Mouse (Mus musculus) midbrain, embryonic 10.5 days (tissue): ENCODE measurements around the gene Tcf15. TPM values are rescaled to one million over a fixed set of nuclear protein-coding genes. Genes with fewer than 3 reads are reported as not detected.

ENCODE experiments used
- DNase-seq: peaks from one replicate; pipeline ENCODE4 v3.0.0-alpha.2; 2017; ENCODE audit warnings: low spot score
- H3K27ac ChIP-seq: fragments of 300-500 bp; sonication (generic); replicated peaks from 2 replicates; pipeline ENCODE4 v1.5.1; 2016; ENCODE audit warnings: mild to moderate bottlenecking
- H3K27me3 ChIP-seq: fragments of 300-500 bp; sonication (generic); 2 replicates; pipeline ENCODE4 v1.6.1; 2016; ENCODE audit warnings: low read depth, mild to moderate bottlenecking; ENCODE audit not compliant: poor library complexity, severe bottlenecking
- H3K36me3 ChIP-seq: fragments of 300-500 bp; sonication (generic); 2 replicates; pipeline ENCODE4 v1.6.1; 2016; ENCODE audit warnings: mild to moderate bottlenecking, moderate library complexity
- H3K4me1 ChIP-seq: fragments of 300-500 bp; sonication (generic); 2 replicates; pipeline ENCODE4 v1.6.1; 2016
- H3K4me3 ChIP-seq: fragments of 300-500 bp; sonication (generic); 2 replicates; pipeline ENCODE4 v1.5.1; 2016; ENCODE audit warnings: mild to moderate bottlenecking, moderate library complexity
- H3K9me3 ChIP-seq: fragments of 300-500 bp; sonication (generic); replicated peaks from 2 replicates; pipeline ENCODE4 v1.6.1; 2016; ENCODE audit warnings: mild to moderate bottlenecking
- WGBS: fragments of 180-500 bp; shearing (Covaris S2); methylation state at CpG from one replicate; pipeline ENCODE4 v1.1.7; 2016; 5-methylcytosine and 5-hydroxymethylcytosine counted together
- polyA plus RNA-seq: library from polyadenylated mRNA; unstranded; fragments of >200 nt; fragmentation: Nextera tagmentation; extraction: Ambion mirVana; gene quantifications from 2 replicates; pipeline ENCODE4 v1.2.1, GENCODE M21; 2016

Tcf15 gene
- polyA plus RNA-seq, 1 experiment from 2014 or later = 3.0 TPM

DNA sequence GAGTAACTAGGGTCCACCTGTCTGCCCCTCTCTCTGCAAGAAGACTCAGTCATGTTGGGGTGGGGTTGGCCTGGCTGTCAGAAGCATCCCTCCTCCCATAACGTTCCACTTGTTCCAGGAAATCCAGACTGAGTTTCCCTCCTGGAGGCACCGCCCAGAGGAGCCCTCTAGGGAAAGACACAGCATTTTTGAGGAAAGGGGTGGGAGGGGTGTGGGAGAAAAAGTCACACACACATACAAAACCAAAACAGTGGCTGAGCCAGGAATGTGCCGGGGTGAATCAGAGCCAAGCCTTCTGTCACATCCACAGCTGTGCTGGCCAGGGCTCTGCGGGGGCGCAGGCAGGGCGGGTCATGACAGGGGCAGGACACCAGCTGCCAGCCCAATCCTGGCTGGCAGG is 37.0 kb downstream of the Tcf15 start:
- peaks cover 17% of the 10 kb centered on the region for H3K27me3 ChIP-seq
- DNase-seq = no peak
- WGBS = 77% methylated on average over 6 of the region's 6 CpGs
- H3K36me3 ChIP-seq = no peaks in the 10 kb centered on the region
- no peak overlapping the region for H3K4me3 ChIP-seq
- peaks cover 17% of the 10 kb centered on the region for H3K4me1 ChIP-seq
- no peaks in the 10 kb centered on the region for H3K9me3 ChIP-seq
- peak overlapping the region; percentile 49; the same call in 1 of the 2 replicates for H3K27ac ChIP-seq

GRCm38 (mm10) chr2:152187132-152187531 is 43.8 kb downstream of the Tcf15 start:
- H3K36me3 ChIP-seq = no peaks in the 10 kb centered on the region
- H3K4me3 ChIP-seq = no peak overlapping the region
- peaks cover 12% of the 10 kb centered on the region for H3K4me1 ChIP-seq
- no peaks in the 10 kb centered on the region for H3K27me3 ChIP-seq
- WGBS = 79% methylated on average over 5 of the region's 5 CpGs
- no peak overlapping the region for H3K27ac ChIP-seq
- H3K9me3 ChIP-seq = no peaks in the 10 kb centered on the region
- DNase-seq = no peak

- Histone ChIP-seq H3K4me1 (peaks cover 12% of the 10 kb centered on the region), H3K27ac (peak overlapping the region; percentile 28; the same call in 1 of the 2 replicates), H3K36me3 (no peaks in the 10 kb centered on the region), H3K9me3 (no peaks in the 10 kb centered on the region), H3K27me3 (no peaks in the 10 kb centered on the region), H3K4me3 (no peak overlapping the region)
- WGBS = 76% methylated on average over 7 of the region's 7 CpGs
- DNase-seq = no peak
These were observed 45.9 kb downstream of the Tcf15 start for GRCm38 (mm10) chr2:152189213-152189612.

DNA sequence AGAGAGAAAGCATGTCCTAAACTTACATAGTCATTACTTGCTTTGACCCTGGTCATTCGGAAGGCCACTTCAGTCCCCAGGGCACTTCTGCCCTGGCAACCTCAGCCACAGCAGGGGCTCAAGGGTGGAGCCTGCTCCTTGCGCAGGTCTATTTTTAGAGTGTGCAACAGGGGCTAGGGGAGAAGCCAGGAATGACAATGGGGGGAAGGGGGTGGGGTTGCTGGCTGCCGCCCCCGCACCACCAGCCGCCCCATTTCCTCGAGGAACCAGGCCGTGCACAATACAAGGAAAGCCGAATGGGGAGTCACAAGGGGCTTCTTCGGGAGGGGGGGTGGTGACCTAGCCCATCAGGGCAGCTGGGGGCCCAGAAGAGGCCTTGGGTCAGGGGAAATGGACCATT is 46.3 kb downstream of the Tcf15 start:
- Histone ChIP-seq H3K4me3 (no peak overlapping the region), H3K27ac (peak overlapping the region; percentile 28), H3K27me3 (no peaks in the 10 kb centered on the region), H3K4me1 (peaks cover 12% of the 10 kb centered on the region), H3K36me3 (no peaks in the 10 kb centered on the region), H3K9me3 (no peaks in the 10 kb centered on the region)
- DNase-seq = no peak
- 73% methylated on average over 9 of the region's 9 CpGs for WGBS

- no peak overlapping the region for H3K4me3 ChIP-seq
- H3K27me3 ChIP-seq = no peaks in the 10 kb centered on the region
- no peaks in the 10 kb centered on the region for H3K9me3 ChIP-seq
- peak overlapping the region; percentile 28; the same call in 1 of the 2 replicates for H3K27ac ChIP-seq
- H3K4me1 ChIP-seq = peaks cover 12% of the 10 kb centered on the region
- WGBS = 76% methylated on average over 7 of the region's 7 CpGs
- no peak for DNase-seq
- no peaks in the 10 kb centered on the region for H3K36me3 ChIP-seq
These were observed 46.8 kb downstream of the Tcf15 start for GRCm38 (mm10) chr2:152190161-152190560.

DNA sequence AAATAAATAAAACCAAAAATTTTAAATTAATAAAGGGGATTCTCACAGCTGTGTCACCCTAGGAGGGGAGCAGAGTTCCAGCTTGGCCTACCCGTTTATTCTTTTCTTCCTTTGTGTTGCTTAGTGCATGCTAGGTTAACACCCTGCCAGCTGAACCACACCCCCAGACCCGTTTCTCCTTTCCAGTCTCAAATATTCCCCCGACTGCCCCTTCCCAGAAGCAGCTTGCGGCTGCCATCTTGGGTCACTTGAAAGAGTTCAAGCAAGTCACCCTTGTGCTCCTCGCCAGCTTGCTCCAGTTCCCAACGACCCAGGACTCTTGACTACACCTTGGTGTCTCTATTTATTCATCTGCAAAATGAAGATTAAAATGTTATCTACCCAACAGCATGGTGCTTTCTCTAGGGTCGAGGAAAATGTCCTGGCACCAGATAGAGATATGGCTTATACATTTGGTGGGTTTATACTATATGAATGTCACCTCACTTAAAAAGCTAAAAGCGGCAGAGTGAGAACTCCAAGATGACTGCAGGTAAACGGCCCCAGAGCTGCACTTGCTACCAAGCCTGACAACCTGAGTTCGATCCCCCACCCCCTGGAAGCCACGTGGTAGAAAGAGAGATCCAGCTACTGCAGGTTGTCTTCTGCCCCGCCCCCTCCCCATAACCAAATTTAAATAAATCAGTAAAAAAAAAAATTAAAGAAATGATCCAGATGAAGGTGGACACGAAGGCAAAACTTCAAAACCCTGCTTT is 49.4 kb downstream of the Tcf15 start:
- DNase-seq = no peak
- Histone ChIP-seq H3K4me1 (peaks cover 18% of the 10 kb centered on the region), H3K4me3 (no peak overlapping the region), H3K9me3 (no peaks in the 10 kb centered on the region), H3K36me3 (no peaks in the 10 kb centered on the region), H3K27ac (no peak overlapping the region), H3K27me3 (no peaks in the 10 kb centered on the region)
- 80% methylated on average over 13 of the region's 13 CpGs for WGBS

DNA sequence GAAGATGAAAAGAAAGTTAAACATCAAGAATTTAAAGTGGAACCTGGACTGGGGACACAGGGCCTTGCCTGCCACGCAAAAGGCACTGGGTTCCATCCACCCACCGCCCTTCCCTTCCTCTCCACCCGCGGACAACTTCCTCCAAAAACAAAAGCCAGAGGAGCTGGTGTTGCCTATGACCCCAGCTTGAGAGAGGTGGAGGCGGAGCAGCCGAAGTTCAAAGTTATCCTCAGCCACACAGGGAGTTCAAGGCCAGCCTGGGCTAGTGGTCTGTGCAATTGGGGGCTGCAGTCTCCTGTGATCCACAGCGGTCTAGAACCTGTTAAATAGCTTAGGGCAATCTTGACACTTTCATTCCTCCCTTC is 50.0 kb downstream of the Tcf15 start:
- H3K27ac ChIP-seq = no peak overlapping the region
- 84% methylated on average over 7 of the region's 7 CpGs for WGBS
- peaks cover 18% of the 10 kb centered on the region for H3K4me1 ChIP-seq
- H3K4me3 ChIP-seq = no peak overlapping the region
- H3K9me3 ChIP-seq = no peaks in the 10 kb centered on the region
- no peaks in the 10 kb centered on the region for H3K27me3 ChIP-seq
- no peak for DNase-seq
- no peaks in the 10 kb centered on the region for H3K36me3 ChIP-seq

DNA sequence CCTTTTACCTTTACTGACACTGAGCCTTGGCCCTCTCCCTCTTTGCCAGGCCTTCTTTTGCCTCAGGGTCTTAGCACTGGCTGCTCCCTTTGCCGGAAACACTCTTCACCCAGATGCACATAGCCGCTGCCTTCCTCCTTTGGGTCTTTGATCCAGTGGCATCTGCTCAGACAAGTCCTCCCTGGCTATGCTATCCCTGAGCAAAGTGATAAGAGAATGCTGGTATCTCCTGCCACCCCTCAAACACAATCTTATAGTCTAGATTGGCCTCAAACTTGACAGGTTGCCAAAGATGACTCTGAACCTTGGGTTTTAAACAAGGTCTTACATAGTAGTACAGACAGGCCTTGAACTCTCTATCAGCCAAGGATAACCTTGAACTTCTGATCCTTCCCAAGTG is 51.2 kb downstream of the Tcf15 start:
- WGBS = 89% methylated on average over 2 of the region's 2 CpGs

GRCm38 (mm10) chr2:152196896-152197295 is 53.5 kb downstream of the Tcf15 start:
- no peaks in the 10 kb centered on the region for H3K9me3 ChIP-seq
- H3K36me3 ChIP-seq = no peaks in the 10 kb centered on the region
- no peak overlapping the region for H3K4me3 ChIP-seq
- H3K27ac ChIP-seq = peak overlapping the region; percentile 53
- DNase-seq = no peak
- no peaks in the 10 kb centered on the region for H3K27me3 ChIP-seq
- peaks cover 6% of the 10 kb centered on the region; the same call in 1 of the 2 replicates for H3K4me1 ChIP-seq
- WGBS = 55% methylated on average over 3 of the region's 3 CpGs

More for the DNA sequence above, 51.2 kb downstream of the Tcf15 start:
- no peaks in the 10 kb centered on the region for H3K27me3 ChIP-seq
- H3K27ac ChIP-seq = no peak overlapping the region
- no peaks in the 10 kb centered on the region for H3K36me3 ChIP-seq
- H3K4me1 ChIP-seq = peaks cover 14% of the 10 kb centered on the region
- H3K9me3 ChIP-seq = no peaks in the 10 kb centered on the region
- DNase-seq = no peak
- H3K4me3 ChIP-seq = no peak overlapping the region

- Histone ChIP-seq H3K27me3 (no peaks in the 10 kb centered on the region), H3K4me1 (peaks cover 6% of the 10 kb centered on the region; the same call in 1 of the 2 replicates), H3K36me3 (no peaks in the 10 kb centered on the region), H3K27ac (peak overlapping the region; percentile 53; the same call in 1 of the 2 replicates), H3K9me3 (no peaks in the 10 kb centered on the region), H3K4me3 (no peak overlapping the region)
- 47% methylated on average over 10 of the region's 10 CpGs for WGBS
- DNase-seq = peak; percentile 73
These were observed 53.9 kb downstream of the Tcf15 start for GRCm38 (mm10) chr2:152197301-152197712.

Other genes with a start within 250 kb of the Tcf15 start
- 0.06 and 0.32 TPM in 2 replicates for gene Angpt4, start 232.4 kb upstream of the Tcf15 start, polyA plus RNA-seq
- 79.8 and 108 TPM in 2 replicates for gene Fam110a, start 163.3 kb upstream of the Tcf15 start, polyA plus RNA-seq
- gene Slc52a3, start 147.1 kb upstream of the Tcf15 start, polyA plus RNA-seq = 0.81 and 0.87 TPM in 2 replicates
- gene Scrt2, start 62.0 kb upstream of the Tcf15 start, polyA plus RNA-seq = 2.2 and 4.7 TPM in 2 replicates
- 14.8 and 18.5 TPM in 2 replicates for gene Srxn1, start 38.0 kb upstream of the Tcf15 start, polyA plus RNA-seq
- gene Csnk2a1, start 83.3 kb downstream of the Tcf15 start, polyA plus RNA-seq = 79.1 and 82.7 TPM in 2 replicates
- gene Tbc1d20, start 150.3 kb downstream of the Tcf15 start, polyA plus RNA-seq = 29.2 and 30.3 TPM in 2 replicates
- 92.2 and 101 TPM in 2 replicates for gene Rbck1, start 189.1 kb downstream of the Tcf15 start, polyA plus RNA-seq
- 2.2 and 2.8 TPM in 2 replicates for gene Trib3, start 200.5 kb downstream of the Tcf15 start, polyA plus RNA-seq
- 1.3 and 3.7 TPM in 2 replicates for gene Nrsn2, start 233.1 kb downstream of the Tcf15 start, polyA plus RNA-seq